9 mouse cellular contexts compared by ENCODE assay signal in the genomic region with DNA sequence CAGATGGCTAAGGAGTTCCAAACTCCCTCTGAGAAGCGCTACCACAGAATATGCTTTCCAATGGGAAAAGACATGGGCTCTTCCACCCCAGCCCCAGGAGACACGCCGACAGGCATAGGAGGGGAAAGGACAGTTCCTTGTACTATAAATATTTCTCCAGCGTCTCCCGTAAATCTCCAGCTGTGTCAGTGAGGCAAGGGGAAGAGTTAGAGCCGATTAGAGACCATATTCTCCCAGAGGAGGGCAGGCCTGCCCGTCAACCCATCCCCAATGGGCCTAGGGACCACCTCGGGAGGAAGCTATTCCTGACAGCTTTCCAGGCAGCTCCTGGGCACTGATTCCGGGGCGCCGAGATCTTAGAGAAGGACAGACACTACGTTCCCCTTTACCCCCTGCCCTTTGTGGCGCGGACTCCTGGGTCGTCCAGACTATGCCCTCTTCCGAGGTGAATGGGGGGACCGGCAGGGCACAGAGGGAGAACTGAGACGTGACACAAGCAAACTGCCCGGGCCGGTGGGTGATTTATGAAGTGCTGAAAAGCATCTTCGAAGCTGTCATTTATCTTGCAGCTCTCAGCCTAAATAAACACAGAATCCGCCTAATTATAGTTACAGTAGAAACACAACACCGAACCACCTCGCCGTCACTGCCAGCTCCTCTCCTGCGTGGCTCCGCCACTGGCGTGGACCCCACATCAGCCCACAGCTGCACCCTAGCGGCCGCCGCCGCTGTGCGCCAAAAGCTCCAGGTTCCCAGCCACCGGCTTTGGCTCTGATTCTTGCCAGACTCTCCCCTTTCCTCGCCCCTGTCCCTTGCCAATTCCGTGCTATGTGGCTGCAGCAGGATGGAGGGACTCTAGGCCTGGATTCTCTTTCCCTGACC. TPM values are rescaled to one million over a fixed set of nuclear protein-coding genes. Genes with fewer than 3 reads are reported as not detected.
DNase-seq lines count a peak whose midpoint lies in the region; ATAC-seq and TF ChIP-seq lines count a peak whose summit lies in the region.
"Had no signal": no experiment of that assay in that cellular context is flagged by ENCODE, and none has a peak within 500 bp of the region (broad histone marks: within the 10 kb centered on the region; RNA-seq: fewer than 3 reads in every experiment).

No protein-coding gene starts in this region.

- peaks cover 15% of the 10 kb centered on the region for H3K4me1 ChIP-seq in E14TG2a.4 (replicated peaks; ENCODE audit: low read depth, low read length)
- peaks cover 17% of the 10 kb centered on the region for H3K4me1 ChIP-seq in hindbrain, embryonic 14.5 days (replicated peaks; ENCODE audit: control insufficient read depth, insufficient read depth, low read length)
- peaks cover 11% of the 10 kb centered on the region for H3K4me1 ChIP-seq in limb, embryonic 13.5 days
- H3K4me1 ChIP-seq in midbrain, embryonic 15.5 days = peaks cover 9% of the 10 kb centered on the region

- H3K4me2 ChIP-seq in hindbrain, embryonic 14.5 days (replicated peaks) = peak overlapping the region; percentile 48
- H3K4me2 ChIP-seq in limb, embryonic 13.5 days (replicated peaks) = peak overlapping the region; percentile 57
- peak overlapping the region; percentile 47 for H3K4me2 ChIP-seq in midbrain, embryonic 15.5 days

- H3K36me3 ChIP-seq in E14TG2a.4 (ENCODE audit: insufficient read depth, low read length) = no peaks in the 10 kb centered on the region
- H3K36me3 ChIP-seq in hindbrain, embryonic 14.5 days (replicated peaks; ENCODE audit: control insufficient read depth, insufficient read depth) = no peaks in the 10 kb centered on the region
- no peaks in the 10 kb centered on the region for H3K36me3 ChIP-seq in limb, embryonic 13.5 days
- no peaks in the 10 kb centered on the region for H3K36me3 ChIP-seq in midbrain, embryonic 15.5 days (replicated peaks)

- 9% methylated on average over 36 of the region's 36 CpGs for WGBS in hindbrain, embryonic 14.5 days
- 3% methylated on average over 36 of the region's 36 CpGs for WGBS in limb, embryonic 13.5 days
- WGBS in midbrain, embryonic 15.5 days = 9% methylated on average over 36 of the region's 36 CpGs

- peak overlapping the region; percentile 56 for H3K4me3 ChIP-seq in E14TG2a.4 (replicated peaks; ENCODE audit: low read length)
- H3K4me3 ChIP-seq in hindbrain, embryonic 14.5 days (replicated peaks; ENCODE audit: low read length) = peak overlapping the region; percentile 17; the same call in 1 of the 2 replicates
- H3K4me3 ChIP-seq in limb, embryonic 13.5 days = peak overlapping the region; percentile 29
- peak overlapping the region; percentile 23 for H3K4me3 ChIP-seq in midbrain, embryonic 15.5 days

- DNase-seq in adrenal gland, postnatal 36 days = peak; percentile 90 to 92
- peak; percentile 68 for DNase-seq in gastrocnemius, adult 18-20 months (ENCODE audit: low spot score)
- DNase-seq in hindbrain, embryonic 14.5 days (ENCODE audit: low spot score) = peak; percentile 76
- peak; percentile 11 to 21 for DNase-seq in spleen, postnatal 14 days (ENCODE audit: low spot score in 2 of 2)

- H3K9ac ChIP-seq in hindbrain, embryonic 14.5 days = peak overlapping the region; percentile 37; the same call in 1 of the 2 replicates
- H3K9ac ChIP-seq in limb, embryonic 13.5 days = peak overlapping the region; percentile 21; the same call in 1 of the 2 replicates
- no peak overlapping the region; the same call in 1 of the 2 replicates for H3K9ac ChIP-seq in midbrain, embryonic 15.5 days

- no peak; the same call in 1 of the 2 replicates for TF ChIP-seq CTCF in E14TG2a.4 (conservative IDR thresholded peaks at IDR 0.05; ENCODE audit: low read length)

- H3K9me3 ChIP-seq in E14TG2a.4 (ENCODE audit: low read length) = peaks cover 4% of the 10 kb centered on the region; the same call in 1 of the 2 replicates
- no peaks in the 10 kb centered on the region for H3K9me3 ChIP-seq in hindbrain, embryonic 14.5 days (ENCODE audit: control insufficient read depth, low read length)
- peaks cover 6% of the 10 kb centered on the region for H3K9me3 ChIP-seq in limb, embryonic 13.5 days
- H3K9me3 ChIP-seq in midbrain, embryonic 15.5 days = no peaks in the 10 kb centered on the region

- peak; percentile 55; the same call in 1 of the 2 replicates for ATAC-seq in hindbrain, embryonic 14.5 days (ENCODE audit: low FRiP score)
- peak; percentile 57; the same call in 1 of the 2 replicates for ATAC-seq in limb, embryonic 13.5 days (ENCODE audit: low FRiP score, low read depth)
- no peak for ATAC-seq in midbrain, embryonic 15.5 days (replicated peaks)
- ATAC-seq in activated CD4-positive, CD25-positive, alpha-beta regulatory T cell, adult 4 months = no peak

- H3K27ac ChIP-seq in hindbrain, embryonic 14.5 days = peak overlapping the region; percentile 22
- H3K27ac ChIP-seq in limb, embryonic 13.5 days = no peak overlapping the region
- H3K27ac ChIP-seq in midbrain, embryonic 15.5 days = no peak overlapping the region

- H3K27me3 ChIP-seq in E14TG2a.4 (ENCODE audit: insufficient read depth, low read length) = peaks cover 82% of the 10 kb centered on the region
- no peaks in the 10 kb centered on the region for H3K27me3 ChIP-seq in hindbrain, embryonic 14.5 days (ENCODE audit: control insufficient read depth, insufficient read depth, low read length)
- peaks cover 96% of the 10 kb centered on the region for H3K27me3 ChIP-seq in limb, embryonic 13.5 days
- H3K27me3 ChIP-seq in midbrain, embryonic 15.5 days (replicated peaks) = 0 out of 2 replicates have a peak, but pooled peaks cover 4% of the 10 kb centered on the region

RNA-seq across cellular contexts. Expression of a gene that starts 41.9 kb away (rescaled TPM):
- total RNA-seq in adrenal gland, postnatal 36 days (2021) = not detected
- total RNA-seq in gastrocnemius, adult 18-20 months (2021) = not detected
- 0.33 and 0.56 TPM in 2 replicates for polyA plus RNA-seq in hindbrain, embryonic 14.5 days (2014; fragmentation: Nextera tagmentation; extraction: Ambion mirVana)
- polyA plus RNA-seq in limb, embryonic 13.5 days (2015; fragmentation: Nextera tagmentation; extraction: Ambion mirVana) = 0.13 TPM in 1 of 2 replicates, not detected in the other
- not detected in 2 replicates for polyA plus RNA-seq in midbrain, embryonic 15.5 days (2015; fragmentation: Nextera tagmentation; extraction: Ambion mirVana)
- not detected for polyA plus RNA-seq in activated CD4-positive, CD25-positive, alpha-beta regulatory T cell, adult 4 months (2017; shearing (Covaris generic))
- total RNA-seq: layer of hippocampus, postnatal 14 days had no signal

RNA-seq across cellular contexts. Expression of a gene that starts 57.0 kb away (rescaled TPM):
- total RNA-seq in adrenal gland, postnatal 36 days (2021) = 1 to 10 TPM; 7.5 to 8.2 TPM
- total RNA-seq in gastrocnemius, adult 18-20 months (2021) = not detected
- 7.3 and 10.3 TPM in 2 replicates for polyA plus RNA-seq in hindbrain, embryonic 14.5 days (2014; fragmentation: Nextera tagmentation; extraction: Ambion mirVana)
- polyA plus RNA-seq in limb, embryonic 13.5 days (2015; fragmentation: Nextera tagmentation; extraction: Ambion mirVana) = 0.61 and 0.72 TPM in 2 replicates
- polyA plus RNA-seq in midbrain, embryonic 15.5 days (2015; fragmentation: Nextera tagmentation; extraction: Ambion mirVana) = 3.0 and 3.8 TPM in 2 replicates
- 100 to 1,000 TPM; 615 to 687 TPM for polyA plus RNA-seq in activated CD4-positive, CD25-positive, alpha-beta regulatory T cell, adult 4 months (2017; shearing (Covaris generic))

RNA-seq across cellular contexts. Expression of a gene that starts 57.1 kb away (rescaled TPM):
- 10 to 100 TPM; 20.0 to 21.8 TPM for total RNA-seq in adrenal gland, postnatal 36 days (2021)
- not detected for total RNA-seq in gastrocnemius, adult 18-20 months (2021)
- polyA plus RNA-seq in hindbrain, embryonic 14.5 days (2014; fragmentation: Nextera tagmentation; extraction: Ambion mirVana) = 39.5 and 42.9 TPM in 2 replicates
- 3.9 and 4.8 TPM in 2 replicates for polyA plus RNA-seq in limb, embryonic 13.5 days (2015; fragmentation: Nextera tagmentation; extraction: Ambion mirVana)
- polyA plus RNA-seq in midbrain, embryonic 15.5 days (2015; fragmentation: Nextera tagmentation; extraction: Ambion mirVana) = 0.17 and 0.32 TPM in 2 replicates
- polyA plus RNA-seq in activated CD4-positive, CD25-positive, alpha-beta regulatory T cell, adult 4 months (2017; shearing (Covaris generic)) = not detected
- total RNA-seq: layer of hippocampus, postnatal 14 days had no signal

Comparison
In these comparisons a context has a peak if more than half of its experiments do, and no peak if none do; other contexts are left out.
1. DNase-seq: peak in every context shown above with its lines; median percentile 91 in adrenal gland, postnatal 36 days; 76 in hindbrain, embryonic 14.5 days; 68 in gastrocnemius, adult 18-20 months; 16 in spleen, postnatal 14 days.
2. ATAC-seq: peak in hindbrain, embryonic 14.5 days (single experiment) and limb, embryonic 13.5 days (single experiment); none in midbrain, embryonic 15.5 days (single experiment) and activated CD4-positive, CD25-positive, alpha-beta regulatory T cell, adult 4 months (single experiment).
3. RNA of a gene that starts 57.0 kb away (polyA plus RNA-seq): 615 to 687 TPM in activated CD4-positive, CD25-positive, alpha-beta regulatory T cell, adult 4 months; 7.3 to 10.3 TPM in hindbrain, embryonic 14.5 days, 3.0 to 3.8 TPM in midbrain, embryonic 15.5 days and 0.61 to 0.72 TPM in limb, embryonic 13.5 days; every median in the first group is over 10 times any median in the second.
4. Peak in every context shown above with its lines, with median percentiles within 50 percentile points of each other: H3K4me3 ChIP-seq and H3K4me2 ChIP-seq.